Mouse (Mus musculus) erythroblast, embryonic 14.5 days (primary cell): ENCODE data around the gene Gcc2.

Source experiments
- GATA1 ChIP-seq: IDR thresholded peaks from 2 replicates; pipeline ENCODE4 v1.6.1; 2012; ENCODE audit warnings: low read length, inconsistent platforms, mixed read lengths
- TAL1 ChIP-seq: IDR thresholded peaks from 3 replicates; pipeline ENCODE4 v1.6.1; 2012; ENCODE audit warnings: low read length, inconsistent platforms, mixed read lengths

DNA sequence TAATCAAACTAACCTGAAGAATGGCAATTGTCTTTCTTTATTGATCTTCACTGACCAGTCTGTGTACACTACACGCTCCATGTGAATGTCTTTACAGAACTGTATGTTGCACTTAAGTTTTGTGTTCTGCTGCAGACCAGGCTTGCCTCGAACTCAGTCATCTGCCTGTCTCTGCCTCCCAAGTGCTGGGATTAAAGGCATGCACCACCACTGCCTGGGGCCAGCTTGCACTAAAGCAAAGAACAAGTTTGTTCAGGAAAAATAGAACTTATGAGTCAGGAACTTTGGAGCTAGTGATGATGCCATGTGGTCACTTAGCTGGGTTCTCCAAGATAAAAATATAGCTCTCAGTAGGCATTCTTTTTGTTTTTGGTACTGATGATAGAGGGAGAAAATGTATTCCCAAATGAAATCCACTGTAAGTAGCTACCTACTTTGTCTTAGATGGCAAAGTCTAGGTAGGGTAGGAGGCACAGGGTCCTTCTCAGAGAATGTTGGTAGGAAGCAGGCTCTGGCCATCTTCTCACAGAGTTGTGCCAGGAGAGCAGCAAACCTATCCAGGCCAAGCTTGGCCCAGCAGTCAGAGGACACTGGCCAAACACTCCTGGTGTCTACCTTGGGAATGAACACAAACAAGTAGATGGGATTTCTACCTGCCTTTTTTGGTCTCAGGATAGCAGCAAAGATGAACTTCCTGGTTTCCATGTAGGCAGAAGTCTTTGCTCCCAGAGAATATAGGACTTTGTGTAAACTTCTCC lies 45.4 kb upstream of the Gcc2 start:
- TF ChIP-seq GATA1 (no peak), TAL1 (no peak)
